Mouse (Mus musculus) kidney, embryonic 14.5 days (tissue): Measurements from ENCODE around the gene Pomp. TPM values are rescaled to one million over a fixed set of nuclear protein-coding genes. Genes with fewer than 3 reads are reported as not detected.
A peak's percentile ranks its signal among the peaks of the same experiment; 100 is the strongest.

Experiments used
- ATAC-seq: fragments of 200-750 bp; cut with Nextera tagmentation; 2 replicates; pipeline ENCODE4 v1.8.0; 2017; ENCODE audit warnings: moderate number of reproducible peaks, mild to moderate bottlenecking, moderate TSS enrichment, moderate library complexity; ENCODE audit not compliant: low FRiP score, low TSS enrichment
- H3K27ac ChIP-seq: fragments of 300-500 bp; sonication (generic); 2 replicates; pipeline ENCODE4 v1.5.1; 2014; ENCODE audit warnings: low read depth, mild to moderate bottlenecking, low read length, moderate library complexity, mixed read lengths
- H3K27me3 ChIP-seq: fragments of 300-500 bp; sonication (generic); 2 replicates; pipeline ENCODE4 v1.6.1; 2014; ENCODE audit warnings: mild to moderate bottlenecking, low read length; ENCODE audit not compliant: control insufficient read depth, insufficient read depth
- H3K36me3 ChIP-seq: fragments of 300-500 bp; sonication (generic); 2 replicates; pipeline ENCODE4 v1.6.1; 2014; ENCODE audit warnings: low read length, mixed read lengths; ENCODE audit not compliant: control insufficient read depth, insufficient read depth
- H3K4me1 ChIP-seq: fragments of 300-500 bp; sonication (generic); 2 replicates; pipeline ENCODE4 v1.6.1; 2014; ENCODE audit warnings: low read length, mixed read lengths; ENCODE audit not compliant: control insufficient read depth, insufficient read depth
- H3K4me2 ChIP-seq: fragments of 300-500 bp; sonication (generic); replicated peaks from 2 replicates; pipeline ENCODE4 v1.6.1; 2014; ENCODE audit warnings: low read depth, mild to moderate bottlenecking, low read length
- H3K4me3 ChIP-seq: fragments of 300-500 bp; sonication (generic); 2 replicates; pipeline ENCODE4 v1.5.1; 2014; ENCODE audit warnings: mild to moderate bottlenecking, low read length
- H3K9ac ChIP-seq: fragments of 300-500 bp; sonication (generic); 2 replicates; pipeline ENCODE4 v1.6.1; 2014; ENCODE audit warnings: low read depth, mild to moderate bottlenecking, low read length, moderate library complexity
- H3K9me3 ChIP-seq: fragments of 300-500 bp; sonication (generic); 2 replicates; pipeline ENCODE4 v1.6.1; 2016; ENCODE audit warnings: low read length; ENCODE audit not compliant: control insufficient read depth
- WGBS: fragments of 180-500 bp; shearing (Covaris S2); extraction: QIAGEN DNeasy Blood & Tissue Kit; methylation state at CpG from one replicate; pipeline ENCODE4 v1.1.7; 2014; 5-methylcytosine and 5-hydroxymethylcytosine counted together
- polyA plus RNA-seq: library from polyadenylated mRNA; unstranded; fragments of >200 nt; fragmentation: Nextera tagmentation; extraction: Ambion mirVana; gene quantifications from 2 replicates; pipeline ENCODE4 v1.2.1, GENCODE M21; 2014

Pomp gene
- 495 and 603 TPM in 2 replicates for polyA plus RNA-seq

DNA sequence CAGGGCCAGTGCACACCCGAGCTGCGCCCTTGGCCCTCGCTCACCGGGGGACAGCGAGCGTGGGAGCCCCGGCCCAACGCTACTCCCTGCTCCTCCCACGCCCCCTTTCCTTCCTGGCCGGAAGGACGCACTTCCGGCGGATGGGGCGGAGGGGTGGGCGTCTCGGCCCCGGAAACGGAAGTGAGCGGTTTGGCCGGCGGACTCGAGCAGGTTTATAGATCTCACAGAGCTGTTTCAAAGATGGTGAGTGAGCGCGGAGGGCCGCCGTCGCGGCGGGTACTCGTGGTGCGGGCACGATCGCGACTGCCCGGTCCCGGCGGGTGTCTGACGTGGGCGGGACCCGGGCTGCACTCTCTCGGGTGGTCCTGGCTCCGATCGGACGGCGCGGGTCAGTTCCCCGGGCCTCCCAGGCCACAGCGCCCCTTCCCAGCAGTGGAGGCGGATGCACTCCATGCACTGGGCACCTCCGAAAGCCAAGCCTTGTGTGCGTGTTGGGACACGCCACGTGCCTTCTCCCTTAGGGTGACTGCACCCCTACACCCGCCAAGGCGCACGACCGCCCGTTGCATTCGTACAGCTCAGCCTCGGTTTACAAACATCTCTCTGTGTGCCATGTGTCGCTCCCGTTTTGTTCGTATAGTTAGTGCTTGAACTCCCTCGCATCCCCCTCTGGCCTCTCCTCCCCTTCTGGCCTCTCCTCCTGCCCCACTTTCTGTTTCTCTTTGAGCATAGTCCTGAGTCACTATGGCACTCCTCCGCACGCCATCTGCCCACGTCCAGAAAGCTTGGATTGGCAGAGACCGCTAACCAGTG is at the start of gene Pomp:
Gene Pomp (plus strand): TSS at position 13 of the 813 bp plus-strand sequence.
- H3K4me1 ChIP-seq: peaks cover 8% of the 10 kb centered on the region
- peak within 1 kb of the TSS; percentile 60 for H3K27ac ChIP-seq
- H3K9me3 ChIP-seq: no peaks in the 10 kb centered on the region
- ATAC-seq: peak; percentile 92
- WGBS: under 1% methylated on average over 67 of the region's 68 CpGs
- peaks cover 24% of the 10 kb centered on the region for H3K36me3 ChIP-seq
- H3K4me3 ChIP-seq: peak within 1 kb of the TSS; percentile 77
- H3K9ac ChIP-seq: peak within 1 kb of the TSS; percentile 80
- no peaks in the 10 kb centered on the region for H3K27me3 ChIP-seq
- peak within 1 kb of the TSS; percentile 89 for H3K4me2 ChIP-seq

DNA sequence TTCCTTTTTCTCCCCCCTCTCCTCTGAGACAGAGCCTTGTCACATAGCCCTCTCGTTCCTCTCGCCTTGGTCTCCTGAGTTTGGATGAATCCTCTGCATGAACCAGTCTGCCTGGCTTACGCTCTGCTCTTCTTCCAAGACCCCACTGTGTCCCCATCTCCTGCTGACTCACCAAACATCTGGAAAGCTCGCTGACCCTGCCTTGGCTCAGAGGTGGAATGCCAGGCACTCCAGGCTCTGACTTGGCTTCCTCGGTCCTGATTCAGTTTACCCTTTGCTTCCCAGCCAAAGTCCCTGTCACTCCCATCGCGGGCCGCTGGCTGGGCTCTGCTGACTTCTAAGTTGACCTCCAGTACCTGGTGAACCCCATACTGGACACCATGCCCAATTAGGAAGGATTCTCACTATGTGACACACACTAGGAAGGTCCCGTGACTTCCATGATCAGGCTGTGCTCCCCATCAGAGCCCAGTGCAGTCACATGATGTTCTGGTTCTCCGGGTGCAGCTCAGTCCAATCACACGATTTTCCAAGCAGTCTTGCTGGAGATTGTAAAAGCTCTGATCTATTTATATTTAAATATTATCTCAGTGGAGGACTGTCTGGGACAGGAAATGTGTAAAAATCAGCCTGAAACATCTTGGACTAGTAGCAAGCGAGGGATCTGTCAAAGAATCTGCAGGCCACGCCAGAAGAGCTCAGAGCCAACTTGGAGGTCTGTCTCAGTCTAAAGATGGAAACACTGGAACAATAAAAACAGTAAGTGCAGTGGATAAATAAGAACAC is 47.8 kb upstream of the Pomp start:
- no peak overlapping the region for H3K27ac ChIP-seq
- no peak overlapping the region for H3K4me2 ChIP-seq
- H3K27me3 ChIP-seq: no peaks in the 10 kb centered on the region
- H3K9ac ChIP-seq: no peak overlapping the region
- no peaks in the 10 kb centered on the region for H3K36me3 ChIP-seq
- WGBS: 87% methylated on average over 13 of the region's 13 CpGs
- ATAC-seq: no peak
- 0 out of 2 replicates have a peak, but pooled peaks cover under 1% of the 10 kb centered on the region for H3K9me3 ChIP-seq
- H3K4me1 ChIP-seq: no peaks in the 10 kb centered on the region
- H3K4me3 ChIP-seq: no peak overlapping the region

DNA sequence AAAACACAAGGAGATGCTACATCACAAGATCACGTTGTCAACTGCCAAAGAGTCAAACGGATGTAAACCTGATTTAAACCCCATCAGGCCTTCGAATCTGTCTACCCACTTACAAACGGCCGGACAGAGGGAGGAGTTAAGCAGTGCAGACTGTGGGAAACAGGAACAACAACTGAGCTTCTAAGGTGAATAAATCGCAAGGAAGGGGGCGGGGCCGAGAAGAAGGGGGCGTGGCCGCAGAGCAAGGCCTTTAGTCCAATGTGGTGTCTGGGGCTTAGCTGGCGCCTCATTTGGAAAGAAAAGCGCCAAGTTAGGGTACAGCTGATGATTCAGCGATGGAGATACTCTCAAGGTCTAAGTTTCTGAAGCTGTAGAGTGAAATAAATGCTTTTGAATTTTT is 45.3 kb upstream of the Pomp start:
- H3K27me3 ChIP-seq: no peaks in the 10 kb centered on the region
- no peak overlapping the region for H3K27ac ChIP-seq
- WGBS: 75% methylated on average over 13 of the region's 13 CpGs
- H3K4me1 ChIP-seq: no peaks in the 10 kb centered on the region
- no peak overlapping the region for H3K4me2 ChIP-seq
- H3K36me3 ChIP-seq: no peaks in the 10 kb centered on the region
- no peak overlapping the region for H3K9ac ChIP-seq
- no peak for ATAC-seq
- peaks cover 7% of the 10 kb centered on the region for H3K9me3 ChIP-seq
- H3K4me3 ChIP-seq: no peak overlapping the region

DNA sequence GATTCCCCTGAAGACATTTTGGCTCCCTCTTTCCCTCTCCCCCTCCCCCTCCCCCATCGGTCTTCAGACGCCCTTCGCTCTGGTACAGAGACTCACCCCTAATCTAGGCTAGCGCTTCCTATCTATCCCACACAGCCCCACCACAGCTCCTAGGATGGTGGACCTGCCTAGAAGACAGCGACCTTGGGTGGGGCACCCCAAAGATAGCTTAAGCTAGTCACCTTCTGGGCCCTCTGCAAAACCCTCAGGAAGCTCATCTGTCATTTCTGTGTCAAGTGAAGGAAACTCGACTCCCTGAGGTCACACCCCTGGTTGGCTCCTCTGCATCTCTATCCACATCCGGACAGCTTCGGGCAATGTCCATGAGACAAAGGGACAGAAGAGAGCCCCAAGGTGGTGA is 44.7 kb upstream of the Pomp start:
- no peak for ATAC-seq
- H3K4me3 ChIP-seq: no peak overlapping the region
- no peaks in the 10 kb centered on the region for H3K27me3 ChIP-seq
- H3K4me1 ChIP-seq: no peaks in the 10 kb centered on the region
- H3K9me3 ChIP-seq: peaks cover 7% of the 10 kb centered on the region
- H3K27ac ChIP-seq: no peak overlapping the region
- H3K36me3 ChIP-seq: no peaks in the 10 kb centered on the region
- WGBS: 69% methylated on average over 8 of the region's 8 CpGs
- H3K9ac ChIP-seq: no peak overlapping the region
- H3K4me2 ChIP-seq: no peak overlapping the region

DNA sequence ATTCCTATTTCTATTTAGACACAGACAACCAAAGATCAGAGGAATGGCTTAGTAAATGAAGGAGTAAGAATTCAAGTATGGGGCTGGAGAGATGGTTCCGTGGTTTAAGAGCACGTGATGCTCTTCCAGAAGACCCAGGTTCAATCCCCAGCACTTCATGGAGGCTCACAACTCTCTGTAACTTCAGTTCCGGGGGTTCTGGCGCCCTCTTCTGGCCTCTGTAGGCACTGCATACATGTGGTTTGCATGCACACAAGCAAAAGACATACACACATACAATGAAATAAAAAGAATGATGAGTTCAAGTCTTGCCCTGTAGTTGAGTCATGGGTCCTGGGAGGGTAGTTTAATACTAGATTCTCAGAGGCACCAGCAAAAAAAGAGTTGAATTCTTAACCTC is 43.8 kb upstream of the Pomp start:
- H3K36me3 ChIP-seq: no peaks in the 10 kb centered on the region
- no peak overlapping the region for H3K4me3 ChIP-seq
- H3K27ac ChIP-seq: no peak overlapping the region
- H3K4me2 ChIP-seq: no peak overlapping the region
- 74% methylated on average over 4 of the region's 4 CpGs for WGBS
- no peak for ATAC-seq
- no peaks in the 10 kb centered on the region for H3K4me1 ChIP-seq
- H3K9me3 ChIP-seq: peaks cover 7% of the 10 kb centered on the region
- no peaks in the 10 kb centered on the region for H3K27me3 ChIP-seq
- H3K9ac ChIP-seq: no peak overlapping the region

DNA sequence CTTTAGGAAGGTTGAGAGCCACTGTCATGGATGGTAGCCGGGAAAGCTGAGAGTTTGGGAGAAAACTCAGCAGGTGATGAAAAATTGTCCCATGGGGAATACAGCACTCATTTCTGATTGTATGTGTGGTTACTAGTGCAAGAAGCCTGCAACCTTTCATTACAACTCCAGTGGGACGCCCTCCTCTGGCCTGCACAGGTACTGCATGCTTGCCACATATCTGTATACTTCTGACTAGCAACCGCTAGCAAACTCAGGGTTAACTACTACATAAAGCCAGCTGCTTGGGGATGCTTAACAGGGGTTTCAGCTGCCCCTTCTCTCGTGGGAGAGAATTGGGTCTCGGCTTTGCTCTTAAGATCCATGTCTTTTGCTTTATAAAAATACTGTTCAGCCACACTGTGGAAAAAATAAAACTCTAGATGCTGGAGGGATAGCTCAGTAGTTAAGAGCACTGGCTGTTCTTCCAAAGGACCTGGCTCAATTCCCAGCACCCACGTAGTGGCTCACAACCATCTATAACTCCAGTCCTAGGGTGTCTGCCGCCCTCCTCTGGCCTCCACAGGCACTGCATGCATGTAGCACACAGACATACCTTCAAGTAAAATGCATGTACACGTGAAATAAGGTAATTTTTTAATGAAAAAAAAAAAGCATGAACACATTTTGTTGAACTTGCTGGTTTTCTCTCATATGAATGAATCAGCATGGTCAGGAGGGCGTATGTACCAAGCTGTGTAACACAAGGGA is 42.3 kb upstream of the Pomp start:
- H3K4me3 ChIP-seq: no peak overlapping the region
- H3K9me3 ChIP-seq: peaks cover 7% of the 10 kb centered on the region
- no peak overlapping the region for H3K4me2 ChIP-seq
- ATAC-seq: no peak
- 89% methylated on average over 9 of the region's 9 CpGs for WGBS
- H3K36me3 ChIP-seq: no peaks in the 10 kb centered on the region
- H3K27ac ChIP-seq: no peak overlapping the region
- no peak overlapping the region for H3K9ac ChIP-seq
- H3K4me1 ChIP-seq: no peaks in the 10 kb centered on the region
- no peaks in the 10 kb centered on the region for H3K27me3 ChIP-seq

DNA sequence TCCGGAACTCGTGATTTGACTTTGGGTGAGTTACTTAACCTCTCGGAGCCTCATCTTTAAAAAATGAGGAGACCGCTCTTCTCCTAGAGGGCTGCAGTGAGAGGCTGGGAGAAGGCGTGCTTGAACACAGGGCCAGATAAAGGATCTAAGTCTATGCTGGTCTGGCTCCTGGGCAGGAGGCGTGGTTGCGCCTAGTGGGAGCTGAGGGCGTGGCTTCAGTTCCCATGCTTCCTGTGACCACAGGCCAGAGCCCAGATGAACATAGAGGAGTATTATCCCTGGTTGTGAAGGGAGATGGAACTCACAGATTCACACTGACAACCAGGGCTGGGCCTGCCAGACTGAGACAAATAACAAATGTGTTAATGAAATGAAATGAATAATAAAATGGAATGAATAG is 41.4 kb upstream of the Pomp start:
- WGBS: 91% methylated on average over 8 of the region's 8 CpGs
- H3K4me1 ChIP-seq: no peaks in the 10 kb centered on the region

DNA sequence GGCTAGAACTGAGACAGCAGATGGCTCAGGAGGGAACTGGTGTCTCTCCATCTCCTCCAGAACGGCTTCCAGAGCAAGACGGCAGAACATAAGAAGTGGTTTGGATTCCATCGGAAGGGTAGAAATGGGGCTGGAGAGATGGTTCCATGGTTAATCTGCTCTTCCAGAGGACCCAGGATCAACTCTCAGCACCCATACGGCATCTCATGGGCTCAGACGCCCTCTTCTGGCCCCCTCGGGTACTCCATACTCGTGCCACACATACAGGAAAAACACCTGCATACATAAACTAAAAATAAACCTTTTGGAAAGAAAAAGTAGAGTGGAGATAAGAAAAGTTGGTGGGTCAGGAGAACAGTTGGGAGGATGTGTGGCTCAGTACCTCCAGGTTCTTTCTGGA is 40.4 kb upstream of the Pomp start:
- H3K4me1 ChIP-seq: no peaks in the 10 kb centered on the region
- H3K27ac ChIP-seq: no peak overlapping the region
- H3K27me3 ChIP-seq: no peaks in the 10 kb centered on the region
- H3K36me3 ChIP-seq: no peaks in the 10 kb centered on the region
- H3K4me3 ChIP-seq: no peak overlapping the region
- no peak for ATAC-seq
- no peak overlapping the region for H3K9ac ChIP-seq
- WGBS: 85% methylated on average over 7 of the region's 7 CpGs
- peaks cover 7% of the 10 kb centered on the region for H3K9me3 ChIP-seq
- H3K4me2 ChIP-seq: no peak overlapping the region

More for the DNA sequence above, 41.4 kb upstream of the Pomp start:
- no peak overlapping the region for H3K4me2 ChIP-seq
- H3K36me3 ChIP-seq: no peaks in the 10 kb centered on the region
- no peak overlapping the region for H3K4me3 ChIP-seq
- ATAC-seq: no peak
- H3K27ac ChIP-seq: no peak overlapping the region
- H3K27me3 ChIP-seq: no peaks in the 10 kb centered on the region
- H3K9ac ChIP-seq: no peak overlapping the region
- peaks cover 7% of the 10 kb centered on the region for H3K9me3 ChIP-seq
